Mouse (Mus musculus) monocyte, adult 5-6 weeks (primary cell): ENCODE results near the gene Slit1. TPM values are rescaled to one million over a fixed set of nuclear protein-coding genes. Genes with fewer than 3 reads are reported as not detected.

Experiments used
- ATAC-seq: fragments of 153-309, 156-312 bp; replicated peaks from 2 replicates; pipeline ENCODE4 v1.8.0; 2017; ENCODE audit warnings: mild to moderate bottlenecking; ENCODE audit not compliant: low TSS enrichment, insufficient number of reproducible peaks, severe bottlenecking, poor library complexity, low FRiP score
- total RNA-seq: library from RNA; stranded (forward); fragments of 200-1000, 200-491, 200-594 nt; gene quantifications from 3 replicates; pipeline ENCODE4 v1.2.3, GENCODE M21; 2017

Slit1 gene
- total RNA-seq, 1 experiment from 2014 or later, result not detected

DNA sequence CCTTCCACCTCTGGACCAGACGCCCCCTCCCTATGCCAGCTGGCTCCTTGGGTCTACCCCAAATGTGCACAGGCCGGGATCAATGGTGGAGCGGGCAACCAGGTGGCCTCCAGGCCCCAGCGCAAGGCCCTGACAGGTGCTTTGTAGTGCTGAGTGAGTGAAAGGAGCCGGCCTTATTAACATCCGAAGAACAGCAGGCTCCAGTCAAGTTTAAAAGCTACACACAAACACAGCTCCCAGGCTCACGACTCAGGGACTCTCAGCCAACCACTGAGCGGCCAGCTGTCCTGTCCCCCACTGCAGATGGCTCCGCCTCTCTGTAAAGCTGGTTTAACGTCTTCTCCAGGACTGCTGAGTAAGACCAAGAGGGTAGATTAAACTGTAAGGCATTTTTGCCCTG is 8.8 kb downstream of the Slit1 start:
- ATAC-seq, result no peak

DNA sequence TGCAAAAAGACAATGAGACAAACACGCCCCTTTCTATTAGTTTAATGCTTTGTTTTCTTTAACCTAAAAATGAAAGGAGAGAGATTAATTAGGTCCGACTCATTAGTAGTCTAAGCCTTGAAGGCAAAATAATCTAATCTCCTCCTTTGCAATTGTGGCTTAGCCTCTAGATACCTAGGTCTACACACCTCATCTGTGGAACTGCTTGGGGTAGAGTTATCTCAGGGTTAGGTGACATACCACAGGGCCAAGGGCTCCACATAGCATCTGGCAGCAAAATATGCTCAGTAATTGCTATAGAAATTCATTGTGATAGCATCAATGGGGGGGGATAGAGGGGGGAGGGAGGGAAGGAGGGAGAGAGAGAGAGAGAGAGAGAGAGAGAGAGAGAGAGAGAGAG is 18.0 kb downstream of the Slit1 start:
- no peak for ATAC-seq

DNA sequence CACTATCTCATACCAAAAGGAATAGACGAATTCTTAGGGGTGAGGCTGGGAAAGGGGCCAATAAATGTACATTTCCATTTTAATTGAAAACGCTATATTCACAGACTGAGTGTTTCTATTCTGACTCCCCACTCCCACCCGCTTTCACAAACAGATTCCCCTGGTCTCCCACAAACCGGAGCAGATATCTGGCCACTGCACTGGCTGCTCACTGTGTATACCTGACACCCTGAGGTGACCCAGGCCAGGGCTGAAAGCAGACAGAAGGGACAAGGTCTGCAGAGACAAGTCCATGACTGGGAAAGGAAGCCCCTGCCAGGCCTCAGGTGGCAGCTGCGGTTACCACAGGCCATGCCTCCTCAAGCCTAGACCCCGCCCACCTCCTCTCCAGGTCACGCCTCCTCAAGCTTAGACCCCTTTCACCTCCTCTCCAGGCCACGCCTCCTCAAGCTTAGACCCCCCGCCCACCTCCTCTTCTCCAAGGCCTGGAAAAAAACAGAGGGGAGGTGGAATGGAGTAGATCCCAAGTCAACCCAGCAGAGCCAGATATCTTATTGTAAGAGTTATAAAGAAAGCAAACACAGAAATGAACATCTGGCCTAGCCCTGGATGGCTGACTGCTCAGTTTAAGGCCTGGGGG is 18.5 kb downstream of the Slit1 start:
- ATAC-seq, result no peak

DNA sequence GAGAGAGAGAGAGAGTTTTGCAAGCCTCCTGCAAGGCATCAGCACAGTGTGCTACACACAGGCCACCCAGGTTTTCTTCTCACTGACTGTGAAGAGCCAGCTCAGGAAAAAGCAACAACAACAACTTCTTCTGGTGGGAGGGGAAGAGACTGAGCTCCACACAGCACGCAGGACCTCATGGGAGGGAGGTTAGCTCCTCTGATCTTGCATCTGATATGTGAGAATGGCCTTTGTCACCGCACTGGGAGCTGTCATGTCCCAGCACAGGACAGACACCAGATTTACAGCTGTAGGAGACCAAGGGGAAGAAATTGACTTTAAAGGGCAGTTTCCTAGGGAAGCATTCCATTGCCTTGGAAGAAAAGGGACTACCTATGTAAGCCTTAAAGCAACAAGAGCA is 20.1 kb downstream of the Slit1 start:
- ATAC-seq, result no peak

DNA sequence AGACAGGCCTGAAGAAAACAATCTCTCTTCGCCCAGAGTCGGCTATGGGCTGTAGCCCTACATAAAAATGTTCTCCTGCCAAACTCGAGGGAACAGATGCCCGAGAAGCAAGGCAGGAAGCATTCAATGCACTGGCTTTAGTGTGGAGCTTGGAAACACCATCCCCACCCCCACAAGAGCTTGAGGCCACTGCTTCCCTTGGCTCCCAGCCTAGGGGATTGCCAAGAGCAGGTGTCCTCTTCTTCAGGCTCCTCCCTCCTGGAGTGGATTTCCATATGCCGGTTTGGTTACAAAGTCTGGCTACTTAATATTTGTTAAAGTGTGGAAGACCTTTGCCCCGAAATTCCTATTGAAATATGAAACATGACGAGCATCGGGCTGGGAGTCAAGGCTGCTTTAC is 24.0 kb downstream of the Slit1 start:
- no peak for ATAC-seq

DNA sequence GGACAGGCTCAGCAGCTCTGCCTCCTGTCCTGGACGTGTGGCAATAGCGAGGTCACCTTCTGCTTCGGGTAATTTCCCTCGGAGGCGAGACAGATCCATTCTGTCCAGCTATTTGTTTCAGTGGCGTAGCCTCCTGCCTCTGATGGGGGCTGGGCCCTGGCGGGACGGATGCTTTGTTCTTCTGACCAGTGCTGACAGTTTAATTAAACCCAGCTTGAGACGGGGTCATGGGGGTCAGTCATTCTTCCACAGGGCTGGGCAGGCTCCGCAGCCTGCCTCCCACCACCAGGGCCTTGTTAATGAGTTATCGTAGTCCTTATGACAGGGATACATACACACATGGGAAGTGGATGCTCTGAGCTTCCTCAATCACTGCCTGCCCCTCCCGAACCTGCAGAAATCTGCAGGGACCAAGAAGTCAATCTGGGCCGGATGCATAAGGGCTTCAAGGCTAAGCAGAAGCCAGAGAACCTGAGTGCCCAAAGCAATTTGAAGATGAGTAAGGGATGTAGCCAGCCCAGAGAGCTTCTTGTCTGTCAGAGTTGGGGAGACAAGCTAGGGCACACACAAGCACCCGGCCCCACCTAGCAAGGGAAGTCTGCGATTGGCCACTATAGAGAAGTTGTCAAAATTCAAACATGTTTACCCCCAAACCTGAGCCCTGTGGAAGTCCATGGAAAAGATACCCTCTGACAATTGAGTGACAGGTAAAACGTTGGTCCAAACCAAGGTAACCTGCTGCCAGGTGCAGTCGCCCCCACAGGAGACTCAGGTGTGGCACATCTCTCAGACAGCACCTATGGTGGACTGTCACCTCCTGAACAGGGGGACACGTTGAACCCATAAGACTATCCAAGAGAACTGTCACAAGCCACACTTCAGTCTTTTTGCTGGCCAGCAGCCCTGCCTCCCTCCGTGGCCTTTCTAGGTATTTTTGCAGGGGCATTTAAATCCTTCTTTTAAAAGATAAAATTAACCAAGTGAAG is 26.9 kb downstream of the Slit1 start:
- ATAC-seq, result no peak

DNA sequence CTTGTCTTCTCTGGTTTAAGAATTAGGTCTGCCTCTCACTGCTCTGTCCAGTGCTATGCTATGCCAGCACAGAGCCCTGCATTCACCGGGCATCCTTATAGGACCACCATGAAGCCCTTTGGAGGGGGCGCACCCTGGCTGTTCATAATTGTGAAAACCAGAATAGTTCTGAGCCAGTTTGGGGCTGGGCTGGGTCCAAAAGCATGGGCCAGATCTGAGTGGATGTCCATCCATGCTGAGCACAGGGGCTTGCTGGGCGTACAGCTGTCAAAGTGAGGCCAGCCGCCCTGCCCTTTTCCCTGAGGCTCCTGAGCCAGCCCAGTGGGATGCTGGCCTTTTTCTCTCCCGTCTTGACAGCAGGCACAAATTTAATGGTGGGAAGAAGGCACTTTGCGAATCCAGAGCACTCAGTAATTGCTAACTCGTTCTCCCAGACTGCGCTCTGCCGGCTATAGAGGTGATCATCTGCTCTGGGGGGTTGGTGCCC is 29.0 kb downstream of the Slit1 start:
- ATAC-seq, result no peak

DNA sequence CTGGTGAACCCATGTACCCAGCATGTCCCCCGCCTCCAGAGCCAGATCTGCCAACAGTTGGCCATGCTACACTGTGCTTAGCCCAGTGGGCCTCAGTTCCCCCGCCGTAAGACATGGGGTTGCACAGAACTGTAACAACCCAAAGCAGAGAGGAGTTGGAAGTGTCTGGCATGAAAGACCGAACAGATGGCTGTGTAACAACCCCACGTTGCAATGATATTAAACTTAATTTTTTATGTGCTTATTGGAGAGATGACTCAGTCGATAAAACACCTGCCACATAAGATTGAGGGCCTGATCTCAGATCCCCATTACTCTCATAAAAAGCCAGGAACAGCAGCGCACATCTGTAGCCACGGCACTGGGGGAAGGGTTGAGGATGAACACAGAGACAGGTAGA is 30.6 kb downstream of the Slit1 start:
- no peak for ATAC-seq

DNA sequence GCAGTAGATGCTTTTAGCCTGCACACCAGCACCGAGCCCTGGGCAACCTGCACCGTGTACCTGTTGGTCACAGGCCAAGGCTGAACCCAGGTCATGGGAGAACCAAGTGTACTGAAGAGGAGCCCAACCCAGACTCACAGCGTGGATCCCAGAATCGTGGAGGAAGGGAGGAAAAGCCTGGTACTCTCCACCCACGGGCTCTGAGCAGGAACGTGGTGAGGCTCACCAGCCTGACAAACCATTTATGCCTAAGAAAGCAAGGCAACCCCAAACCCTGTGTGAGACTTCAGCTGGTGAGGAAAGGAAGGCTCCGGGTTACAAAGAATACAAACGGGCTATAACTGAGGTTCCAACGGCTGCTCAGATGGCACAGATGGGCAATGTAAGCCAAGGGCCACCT is 31.8 kb downstream of the Slit1 start:
- no peak for ATAC-seq

DNA sequence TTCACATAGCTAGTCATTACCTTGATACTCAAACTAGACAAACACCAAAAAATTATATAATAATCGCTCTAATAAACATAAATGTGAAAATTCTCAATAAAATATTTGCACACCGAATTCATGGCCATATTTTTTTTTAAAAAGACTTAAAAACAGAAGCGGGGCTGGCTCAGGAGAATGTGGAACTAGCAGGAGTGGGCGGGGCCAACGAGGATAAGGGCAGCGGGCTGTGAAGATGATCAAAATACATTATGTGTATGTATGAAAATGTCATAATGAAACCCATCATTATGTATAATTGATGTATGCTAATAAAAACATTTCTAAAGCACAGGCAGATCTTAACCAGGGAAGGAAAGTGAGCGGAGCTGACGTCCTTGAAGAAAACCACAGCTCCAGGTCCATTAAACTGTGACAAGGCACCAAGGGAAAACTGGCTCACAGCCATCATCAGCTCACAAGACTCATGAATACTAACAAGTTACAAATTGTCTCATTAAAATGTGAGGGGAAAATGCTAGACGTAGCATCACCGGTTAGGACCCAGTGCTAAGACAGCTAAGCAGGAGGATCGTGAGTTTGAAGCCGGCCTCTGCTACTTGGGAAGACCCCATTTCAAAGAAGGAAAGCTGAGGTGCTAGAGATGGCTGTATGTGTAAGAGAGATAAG is 33.8 kb downstream of the Slit1 start:
- no peak for ATAC-seq

DNA sequence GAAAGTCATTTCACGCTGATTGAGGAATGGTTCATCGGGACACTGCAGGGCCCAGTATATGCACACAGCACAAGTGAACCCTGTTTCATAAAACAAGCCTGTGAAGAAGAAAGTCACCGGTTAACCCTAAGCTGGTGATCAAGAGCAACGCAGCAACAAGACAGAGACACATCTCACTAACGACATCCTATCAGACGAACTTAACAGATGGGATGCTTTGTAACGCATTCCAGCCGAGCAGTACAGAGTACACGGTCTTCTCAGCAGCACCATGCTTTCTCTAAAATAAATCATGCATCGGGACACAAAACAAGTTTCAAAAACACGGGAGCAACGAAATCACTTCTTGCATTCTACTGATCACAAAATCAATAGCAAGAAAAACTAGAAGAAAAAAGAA is 35.6 kb downstream of the Slit1 start:
- no peak for ATAC-seq

DNA sequence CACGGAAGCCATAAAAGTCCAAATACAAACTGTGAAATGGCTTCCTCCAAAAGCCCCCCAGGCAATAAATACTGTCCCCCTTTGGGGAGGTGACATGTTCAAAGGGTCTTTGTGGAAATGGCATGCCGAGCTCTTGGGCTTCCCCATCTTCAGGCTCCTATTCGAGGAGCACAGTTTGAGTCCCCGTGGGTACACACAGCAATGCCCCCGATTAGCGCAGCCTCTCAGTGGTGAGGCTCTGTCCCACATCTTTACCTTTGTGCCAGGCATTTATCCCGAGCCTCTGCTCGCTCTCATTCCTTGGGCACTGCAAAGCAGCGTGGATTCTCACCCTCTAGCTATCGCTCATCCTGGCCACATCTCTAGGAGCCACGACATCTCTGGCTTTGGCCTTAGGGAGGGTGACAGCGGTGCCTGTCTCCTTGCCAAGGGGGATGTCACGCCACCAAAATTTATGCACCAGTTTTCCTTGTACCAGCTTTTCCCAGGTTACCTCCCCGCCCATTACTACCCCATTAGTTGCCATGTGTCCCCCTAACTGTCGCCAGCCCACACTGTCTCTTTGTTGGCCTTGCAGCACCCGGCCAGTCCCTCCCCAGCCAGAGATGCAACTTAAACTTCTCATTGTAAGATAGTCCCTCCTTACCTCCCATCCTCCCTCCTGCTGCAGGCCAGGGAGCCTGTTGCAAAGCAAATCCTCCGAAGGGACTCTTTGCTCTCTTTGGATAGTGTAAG is 37.2 kb downstream of the Slit1 start:
- ATAC-seq, result no peak

DNA sequence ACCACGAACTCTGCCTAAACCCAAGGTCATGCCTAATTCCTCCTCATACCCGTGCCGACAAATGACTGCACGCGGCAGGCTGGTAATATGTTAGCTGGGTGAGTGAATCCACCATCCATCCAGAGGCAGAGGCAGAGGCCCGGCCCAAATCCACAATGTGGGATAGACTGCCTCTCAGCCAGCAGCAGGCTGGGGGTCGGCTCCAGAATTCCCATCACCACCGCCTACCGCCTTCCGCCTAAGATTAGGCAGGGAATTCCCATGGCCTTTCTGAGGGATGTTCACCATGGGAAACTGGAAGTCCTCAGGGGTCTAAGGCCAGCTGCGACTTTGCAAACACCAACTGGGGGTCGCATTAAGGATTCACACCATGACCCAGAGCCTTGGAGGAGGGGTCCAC is 38.0 kb downstream of the Slit1 start:
- no peak for ATAC-seq

DNA sequence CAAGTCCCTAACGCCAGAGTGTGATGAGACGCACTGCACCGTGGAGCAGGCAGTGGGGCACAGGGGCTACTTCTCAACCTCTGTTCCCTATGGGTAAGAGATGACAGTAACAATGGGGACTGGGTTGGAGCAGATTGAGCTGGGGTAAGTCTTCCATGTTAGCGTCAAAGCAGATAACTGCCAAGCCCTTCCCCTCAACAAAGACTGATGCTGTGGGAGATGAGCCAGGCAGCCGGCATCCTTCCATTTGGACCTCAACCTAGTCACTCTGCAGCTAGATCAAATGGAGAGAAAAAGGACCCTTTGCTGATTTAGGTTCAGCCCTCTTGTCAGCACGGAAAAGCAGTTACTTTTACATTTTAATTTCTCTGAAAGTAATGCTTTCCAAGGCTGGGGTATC is 40.8 kb downstream of the Slit1 start:
- ATAC-seq, result no peak

DNA sequence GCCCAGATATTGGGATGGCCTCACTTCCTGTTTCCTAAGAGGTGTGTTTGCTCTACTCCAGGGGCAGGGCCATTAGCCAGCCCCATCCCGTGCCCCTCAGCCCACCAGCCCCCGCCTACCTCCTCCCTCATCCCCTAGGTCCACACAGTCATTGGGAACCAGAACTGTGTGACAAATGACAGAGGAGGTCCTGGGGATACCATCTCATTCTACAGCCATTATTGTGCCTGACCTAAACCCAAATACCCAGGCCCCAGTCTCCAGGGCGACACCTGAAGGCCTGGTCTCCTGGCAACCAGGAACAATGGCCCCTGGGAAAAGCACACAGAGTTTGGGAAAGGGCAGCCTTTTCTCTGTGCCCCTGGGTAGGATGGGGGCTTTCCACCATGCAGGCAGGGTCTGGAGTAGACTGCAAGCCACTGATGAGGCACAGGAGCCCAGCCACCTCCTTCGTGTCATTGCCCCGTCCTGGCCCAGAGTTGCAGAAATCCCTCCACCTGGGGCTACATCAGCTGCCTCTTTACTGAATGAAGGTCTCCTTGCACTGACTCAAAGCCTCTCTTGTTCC is 44.5 kb downstream of the Slit1 start:
- no peak for ATAC-seq

DNA sequence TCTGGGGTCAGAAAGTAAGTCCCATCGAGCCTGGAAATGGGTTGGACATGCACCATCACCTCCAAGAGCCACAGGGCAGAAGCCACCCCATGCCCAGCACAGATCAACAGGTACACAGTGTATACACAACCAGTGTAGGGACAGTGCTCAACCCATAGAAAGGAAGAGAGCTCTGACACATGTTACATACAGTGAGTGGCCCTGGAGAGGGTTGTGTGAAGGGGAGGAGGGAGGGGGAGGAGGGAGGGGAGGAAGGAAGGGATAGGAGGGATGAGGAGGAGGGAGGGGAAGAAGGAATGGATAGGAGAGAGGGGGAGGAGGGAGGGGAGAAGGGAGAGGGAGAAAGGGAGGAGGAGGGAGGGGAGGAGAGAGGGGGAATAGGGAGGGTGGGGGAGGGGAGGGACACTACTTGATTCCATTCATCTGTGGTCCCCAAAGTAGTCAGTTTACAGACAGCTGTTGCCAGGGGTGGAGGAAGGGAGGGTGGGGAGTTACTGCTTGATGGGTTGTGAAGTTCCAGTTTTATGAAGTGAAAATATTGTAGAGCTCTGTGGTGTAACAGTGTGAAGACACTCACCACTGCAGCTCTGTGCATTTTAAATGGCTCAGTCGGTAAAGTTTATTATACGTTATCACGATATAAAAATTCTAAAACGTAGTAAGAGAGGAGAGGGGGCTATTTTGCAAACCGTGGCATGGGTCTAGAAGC is 45.5 kb downstream of the Slit1 start:
- ATAC-seq, result no peak

DNA sequence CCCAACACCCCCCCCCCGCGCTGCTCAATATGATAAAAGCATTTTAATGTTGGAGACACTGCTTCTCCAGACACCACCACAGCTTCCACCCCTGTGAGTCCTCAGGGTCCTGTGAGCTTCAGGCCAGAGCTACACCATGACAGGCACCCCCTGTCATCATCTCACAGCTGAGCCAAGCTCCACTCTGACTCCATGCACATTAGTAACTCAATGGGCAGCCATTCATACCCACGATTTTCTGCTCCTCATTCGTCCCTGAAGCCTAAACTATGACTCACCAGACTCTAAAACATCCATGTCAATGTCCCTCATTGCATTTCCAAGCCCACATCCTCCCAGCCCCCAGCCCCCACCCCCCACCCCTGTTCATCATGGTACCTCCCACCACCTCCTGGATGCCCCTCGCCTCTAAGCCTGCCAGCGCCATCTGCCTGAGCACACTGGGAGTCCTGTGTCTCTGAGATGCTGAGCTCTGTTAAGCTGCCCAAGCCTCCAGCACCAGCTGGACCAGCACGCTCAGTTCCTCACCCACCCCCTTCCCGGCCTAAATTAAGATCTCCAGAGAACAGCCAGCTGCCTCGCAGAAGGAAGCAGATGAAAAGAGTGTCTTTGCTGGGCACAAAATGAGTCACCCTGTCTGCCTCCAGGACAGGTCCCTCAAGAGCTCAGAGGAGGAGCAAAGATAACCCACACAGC is 46.2 kb downstream of the Slit1 start:
- ATAC-seq, result no peak
